Mouse (Mus musculus): ENCODE results near the gene Mapt.
"Not testable (repeated sequence)": the region's sequence is repeated elsewhere in the genome, so short reads cannot be mapped to it uniquely, and the experiment has no call there.

Mapt gene

DNA sequence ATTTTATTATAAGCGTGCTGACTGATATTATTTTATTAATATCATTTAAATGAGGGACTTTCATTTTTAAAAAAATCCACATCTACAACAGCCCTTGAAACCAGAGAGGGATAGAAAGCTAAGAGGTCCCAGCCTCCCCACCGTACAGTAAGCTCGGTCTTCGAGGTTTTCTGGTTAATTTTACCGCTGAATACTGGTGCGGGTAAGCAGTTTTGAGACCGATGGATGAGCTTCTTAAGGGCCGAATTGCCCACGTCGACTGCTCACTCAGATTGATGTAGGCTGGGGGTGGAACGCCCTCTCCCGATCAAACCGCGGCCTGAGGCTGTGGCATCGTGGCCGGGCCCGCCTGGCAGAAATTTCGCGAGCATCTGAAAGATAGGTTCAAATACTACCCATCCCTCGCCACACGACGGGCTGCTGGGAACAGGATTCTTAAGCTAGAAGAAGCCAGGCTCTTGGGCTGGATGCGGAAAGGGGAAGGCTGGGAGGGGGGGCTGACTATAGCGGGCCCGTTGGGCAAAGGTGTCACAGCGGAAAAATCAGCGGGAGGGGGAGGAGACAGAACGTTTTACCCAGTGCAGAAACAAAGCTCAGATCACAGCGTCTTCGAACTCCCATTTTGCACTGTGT lies 2.5 kb downstream of the Mapt start:
- no peak for DNase-seq

DNA sequence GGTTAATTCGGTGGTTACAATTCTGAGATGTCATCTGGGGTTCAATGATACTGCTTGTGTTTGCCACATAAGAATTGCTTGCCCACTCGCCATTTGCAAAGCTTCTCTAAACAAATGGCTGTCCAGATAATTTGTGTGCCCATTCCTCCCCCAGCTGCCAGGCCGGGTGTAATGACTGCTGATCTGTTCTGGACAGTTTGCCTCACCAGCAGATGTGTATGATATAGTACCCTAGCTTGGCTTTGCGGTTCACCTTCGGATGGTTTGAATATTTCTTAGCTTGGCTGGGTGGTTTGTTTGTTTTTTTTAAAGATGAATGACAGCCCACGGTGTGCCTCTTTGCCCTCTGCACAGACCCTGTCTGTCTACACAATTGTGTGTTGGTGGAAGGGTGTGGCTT lies 3.5 kb downstream of the Mapt start:
- no peak for DNase-seq

GRCm38 (mm10) chr11:104235881-104236280 lies 4.7 kb downstream of the Mapt start:
- no peak for DNase-seq

DNA sequence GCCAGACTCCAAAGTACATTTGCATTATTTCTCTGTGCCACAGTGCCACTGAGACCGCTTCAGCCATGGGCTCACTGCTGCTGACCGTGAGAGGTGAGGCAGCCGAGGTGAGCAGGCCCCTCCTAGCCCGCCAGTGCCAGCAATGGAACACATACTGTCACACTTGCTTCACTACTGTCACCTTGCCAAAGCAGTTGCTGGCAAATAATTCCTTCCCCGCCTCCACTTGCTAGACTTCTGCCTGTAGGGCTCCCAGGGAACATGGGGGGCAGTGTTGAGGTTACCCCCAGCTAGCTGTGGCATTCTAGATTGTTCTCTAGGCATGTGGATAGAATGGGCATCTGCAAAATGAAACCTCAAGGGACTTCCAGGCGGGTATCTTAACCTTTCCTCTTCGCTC lies 6.0 kb downstream of the Mapt start:
- peak; percentile 82 for DNase-seq

DNA sequence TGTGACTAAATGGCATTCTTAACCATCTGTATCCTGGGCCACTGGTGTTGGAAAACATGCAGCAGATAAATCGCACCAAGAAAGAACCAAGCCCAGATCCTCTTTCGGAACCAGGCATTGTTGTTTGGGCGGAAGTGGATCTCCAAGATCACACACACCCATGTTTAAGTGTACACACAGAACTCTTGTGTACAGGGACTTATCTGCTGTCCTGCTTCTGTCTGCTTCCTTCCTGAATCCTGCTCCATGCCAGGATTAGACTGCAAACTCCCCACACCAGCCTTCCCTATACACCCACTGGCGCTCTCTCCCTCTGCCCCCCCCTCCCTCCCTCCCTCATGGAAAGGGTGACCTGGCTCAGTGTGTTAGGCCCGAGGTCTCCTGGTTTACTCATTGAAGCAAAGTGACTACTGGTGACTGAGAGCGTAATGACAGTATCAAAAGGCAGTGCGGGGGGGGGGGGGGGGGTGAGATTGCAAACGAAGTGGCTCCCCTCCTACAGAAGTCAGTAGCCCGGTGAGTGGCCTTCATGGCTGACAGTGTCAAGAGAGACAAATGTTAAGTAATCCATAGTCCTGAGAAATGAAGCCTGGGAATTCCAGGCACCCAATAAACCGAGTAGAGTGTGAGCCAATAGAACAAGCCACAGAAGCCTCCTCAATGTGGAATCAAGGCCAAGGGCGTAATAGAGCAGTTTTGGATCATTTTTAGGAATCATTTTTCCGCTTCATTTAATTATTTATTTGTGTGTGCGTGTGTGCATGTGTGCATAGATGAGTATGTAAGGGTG lies 7.0 kb downstream of the Mapt start:
- no peak for DNase-seq

- not testable (repeated sequence) for DNase-seq
These were observed 14.3 kb downstream of the Mapt start for GRCm38 (mm10) chr11:104245478-104245877.

GRCm38 (mm10) chr11:104246171-104246694 lies 15.0 kb downstream of the Mapt start:
- no peak for DNase-seq

GRCm38 (mm10) chr11:104247141-104247717 lies 16.0 kb downstream of the Mapt start:
- DNase-seq: no peak

- no peak for DNase-seq
These were observed 18.2 kb downstream of the Mapt start for GRCm38 (mm10) chr11:104249420-104249819.

GRCm38 (mm10) chr11:104251121-104251520 lies 19.9 kb downstream of the Mapt start:
- DNase-seq: no peak

- no peak for DNase-seq
These were observed 20.9 kb downstream of the Mapt start for GRCm38 (mm10) chr11:104252094-104252493.

- DNase-seq: peak; percentile 68
These were observed 23.3 kb downstream of the Mapt start for GRCm38 (mm10) chr11:104254408-104255039.

DNA sequence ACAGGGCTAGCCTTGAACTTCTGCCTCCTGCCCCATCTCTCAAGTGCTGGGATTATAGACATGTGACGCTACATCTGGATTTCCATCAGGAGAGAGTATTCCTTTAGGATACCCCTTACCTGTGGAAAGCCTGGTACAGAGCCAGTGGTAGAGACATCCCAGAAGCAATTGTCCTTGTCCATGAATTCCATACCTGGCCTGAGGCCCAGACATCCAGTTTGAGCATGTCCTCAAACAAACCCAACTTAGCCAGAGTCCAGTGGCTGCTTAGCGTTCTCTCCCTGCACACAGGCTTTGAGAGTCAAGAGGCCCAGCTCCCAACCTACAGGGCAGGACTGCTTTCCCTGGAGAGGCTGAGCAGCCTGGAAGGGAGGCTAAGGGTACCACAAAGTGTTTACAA lies 25.0 kb downstream of the Mapt start:
- no peak for DNase-seq

DNA sequence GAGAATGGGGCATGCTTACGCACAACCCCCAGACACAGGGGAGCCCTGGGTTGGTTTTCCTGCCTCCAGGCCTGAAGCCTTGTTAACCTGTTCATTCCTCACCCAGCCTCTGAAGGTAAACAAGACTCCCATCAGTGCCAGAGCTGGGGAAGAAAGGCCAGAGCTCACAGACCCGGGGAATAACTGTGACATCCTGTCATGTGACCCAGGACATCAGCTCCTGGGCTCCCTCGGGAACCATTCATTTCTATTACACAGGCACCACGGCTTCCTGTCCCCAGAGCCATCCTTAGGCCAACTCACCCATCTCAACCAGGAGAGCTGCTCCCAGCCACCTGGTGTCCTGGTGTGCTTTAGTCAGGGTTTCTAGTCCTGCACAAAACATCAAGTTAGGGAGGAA lies 27.8 kb downstream of the Mapt start:
- DNase-seq: no peak

GRCm38 (mm10) chr11:104264683-104265082 lies 33.5 kb downstream of the Mapt start:
- no peak for DNase-seq

GRCm38 (mm10) chr11:104265669-104266068 lies 34.5 kb downstream of the Mapt start:
- no peak for DNase-seq

GRCm38 (mm10) chr11:104267380-104267779 lies 36.2 kb downstream of the Mapt start:
- no peak for DNase-seq

- DNase-seq: no peak
These were observed 38.2 kb downstream of the Mapt start for GRCm38 (mm10) chr11:104269385-104269822.

DNA sequence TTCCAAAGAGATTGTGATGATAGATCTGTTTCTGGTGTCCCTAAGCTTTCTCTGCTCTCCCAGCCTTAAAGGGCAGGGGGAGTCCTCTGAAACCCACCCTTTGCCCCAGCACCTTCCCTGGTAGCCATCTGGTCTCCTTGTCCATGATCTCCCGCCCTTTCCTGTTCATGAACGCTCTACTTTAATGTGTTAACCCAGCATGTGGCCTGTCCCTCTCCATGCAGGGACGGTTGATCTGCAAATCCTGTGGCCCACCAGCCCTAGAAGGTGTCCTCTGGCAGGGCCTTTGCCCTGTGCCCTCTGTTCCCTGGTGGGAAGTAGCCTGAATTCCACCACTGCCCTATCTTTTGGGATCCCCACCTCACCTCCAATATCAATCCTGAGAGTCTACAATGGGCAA lies 39.3 kb downstream of the Mapt start:
- DNase-seq: no peak

- DNase-seq: no peak
These were observed 39.7 kb downstream of the Mapt start for GRCm38 (mm10) chr11:104270876-104271275.

GRCm38 (mm10) chr11:104271876-104272275 lies 40.7 kb downstream of the Mapt start:
- peak; percentile 68 for DNase-seq

- DNase-seq: peak; percentile 93
These were observed 41.2 kb downstream of the Mapt start for GRCm38 (mm10) chr11:104272352-104272751.

DNA sequence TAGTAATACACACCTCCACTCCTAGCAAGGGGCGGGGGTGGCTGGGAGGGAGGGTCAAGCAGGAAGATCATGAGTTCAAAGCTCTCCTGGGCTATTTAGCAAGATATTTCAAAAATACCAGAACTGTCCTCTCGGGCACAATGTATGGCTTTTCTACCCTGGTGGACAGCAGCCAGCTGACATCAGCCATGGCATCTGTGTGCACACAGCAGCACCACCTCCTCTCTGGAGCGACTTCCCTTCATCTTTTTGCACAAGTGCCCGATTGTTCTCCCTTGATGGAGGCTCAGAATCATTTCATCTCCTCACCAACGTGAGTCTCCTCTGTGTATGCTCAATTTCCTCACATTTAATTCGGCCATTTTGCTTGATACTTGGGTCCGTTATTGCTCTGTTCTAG lies 44.6 kb downstream of the Mapt start:
- no peak for DNase-seq

Measured in cerebellum, adult 11 months (tissue).